Mouse (Mus musculus): ENCODE results near the gene Tmem97. TPM values are rescaled to one million over a fixed set of nuclear protein-coding genes. Genes with fewer than 3 reads are reported as not detected.
A peak's percentile ranks its signal among the peaks of the same experiment; 100 is the strongest.

Gene Tmem97
- polyA plus RNA-seq, 1 experiment from 2014 or later: 160 TPM

- ATAC-seq (replicated peaks; ENCODE audit: low FRiP score, low TSS enrichment, low read depth) (no peak), DNase-seq (ENCODE audit: low spot score) (no peak)
- H3K4me1 ChIP-seq (replicated peaks; ENCODE audit: control insufficient read depth, insufficient read depth, low read length): peaks cover 12% of the 10 kb centered on the region
- 77% methylated on average over 3 of the region's 3 CpGs for WGBS
- peak overlapping the region; percentile 89 for H3K4me2 ChIP-seq (ENCODE audit: low read length)
- no peak overlapping the region for H3K27ac ChIP-seq (ENCODE audit: low read depth)
- H3K4me3 ChIP-seq (ENCODE audit: low read depth, low read length): peak overlapping the region; percentile 91
- no peaks in the 10 kb centered on the region for H3K27me3 ChIP-seq (replicated peaks; ENCODE audit: control insufficient read depth, insufficient read depth, low read length)
- peaks cover 53% of the 10 kb centered on the region for H3K36me3 ChIP-seq (ENCODE audit: control insufficient read depth, insufficient read depth, low read length)
- H3K9ac ChIP-seq (ENCODE audit: low read length): peak overlapping the region; percentile 89
- no peaks in the 10 kb centered on the region for H3K9me3 ChIP-seq (ENCODE audit: control insufficient read depth, low read length)
Measured at GRCm38 (mm10) chr11:78513106-78513790, 37.3 kb downstream of the Tmem97 start.

- Histone ChIP-seq H3K36me3 (ENCODE audit: control insufficient read depth, insufficient read depth, low read length) (peaks cover 53% of the 10 kb centered on the region), H3K4me1 (replicated peaks; ENCODE audit: control insufficient read depth, insufficient read depth, low read length) (peaks cover 12% of the 10 kb centered on the region), H3K4me3 (ENCODE audit: low read depth, low read length) (peak within 1 kb of the TSS; percentile 91), H3K9ac (ENCODE audit: low read length) (peak within 1 kb of the TSS; percentile 89), H3K27me3 (replicated peaks; ENCODE audit: control insufficient read depth, insufficient read depth, low read length) (no peaks in the 10 kb centered on the region), H3K9me3 (ENCODE audit: control insufficient read depth, low read length) (no peaks in the 10 kb centered on the region), H3K4me2 (ENCODE audit: low read length) (peak within 1 kb of the TSS; percentile 89), H3K27ac (ENCODE audit: low read depth) (peak within 1 kb of the TSS; percentile 63)
- DNase-seq (ENCODE audit: low spot score) (peak; percentile 88), ATAC-seq (replicated peaks; ENCODE audit: low FRiP score, low TSS enrichment, low read depth) (peak; percentile 98)
- under 1% methylated on average over 61 of the region's 67 CpGs for WGBS
Measured at GRCm38 (mm10) chr11:78512025-78512957, 38.3 kb downstream of the Tmem97 start, which contains the start of the genes Tmem199 and Poldip2. Gene Tmem199 (minus strand): TSS chr11:78512172. Gene Poldip2 (plus strand): TSS chr11:78512193.

GRCm38 (mm10) chr11:78509148-78509547 lies 41.4 kb downstream of the Tmem97 start:
- ATAC-seq (replicated peaks; ENCODE audit: low FRiP score, low TSS enrichment, low read depth) (no peak), DNase-seq (ENCODE audit: low spot score) (no peak)
- H3K27me3 ChIP-seq (replicated peaks; ENCODE audit: control insufficient read depth, insufficient read depth, low read length): no peaks in the 10 kb centered on the region
- H3K36me3 ChIP-seq (ENCODE audit: control insufficient read depth, insufficient read depth, low read length): peaks cover 41% of the 10 kb centered on the region
- H3K4me1 ChIP-seq (replicated peaks; ENCODE audit: control insufficient read depth, insufficient read depth, low read length): peaks cover 12% of the 10 kb centered on the region
- H3K4me2 ChIP-seq (ENCODE audit: low read length): no peak overlapping the region
- H3K4me3 ChIP-seq (ENCODE audit: low read depth, low read length): no peak overlapping the region
- H3K9me3 ChIP-seq (ENCODE audit: control insufficient read depth, low read length): no peaks in the 10 kb centered on the region
- no peak overlapping the region for H3K9ac ChIP-seq (ENCODE audit: low read length)
- H3K27ac ChIP-seq (ENCODE audit: low read depth): no peak overlapping the region
- 86% methylated on average over 5 of the region's 5 CpGs for WGBS

- DNase-seq (ENCODE audit: low spot score) (no peak), ATAC-seq (replicated peaks; ENCODE audit: low FRiP score, low TSS enrichment, low read depth) (no peak)
- no peak overlapping the region for H3K4me3 ChIP-seq (ENCODE audit: low read depth, low read length)
- H3K27ac ChIP-seq (ENCODE audit: low read depth): no peak overlapping the region
- H3K36me3 ChIP-seq (ENCODE audit: control insufficient read depth, insufficient read depth, low read length): peaks cover 36% of the 10 kb centered on the region
- no peaks in the 10 kb centered on the region for H3K9me3 ChIP-seq (ENCODE audit: control insufficient read depth, low read length)
- 0 out of 2 replicates have a peak, but pooled peaks cover 3% of the 10 kb centered on the region for H3K27me3 ChIP-seq (replicated peaks; ENCODE audit: control insufficient read depth, insufficient read depth, low read length)
- H3K4me2 ChIP-seq (ENCODE audit: low read length): no peak overlapping the region
- 79% methylated on average over 3 of the region's 3 CpGs for WGBS
- H3K9ac ChIP-seq (ENCODE audit: low read length): no peak overlapping the region
- no peaks in the 10 kb centered on the region for H3K4me1 ChIP-seq (replicated peaks; ENCODE audit: control insufficient read depth, insufficient read depth, low read length)
Measured at GRCm38 (mm10) chr11:78505430-78505829, 45.1 kb downstream of the Tmem97 start.

- peaks cover 22% of the 10 kb centered on the region for H3K36me3 ChIP-seq (ENCODE audit: control insufficient read depth, insufficient read depth, low read length)
- DNase-seq (ENCODE audit: low spot score) (no peak), ATAC-seq (replicated peaks; ENCODE audit: low FRiP score, low TSS enrichment, low read depth) (no peak)
- H3K9ac ChIP-seq (ENCODE audit: low read length): no peak within 1 kb of the TSS
- 76% methylated on average over 7 of the region's 7 CpGs for WGBS
- H3K27ac ChIP-seq (ENCODE audit: low read depth): no peak within 1 kb of the TSS
- H3K4me3 ChIP-seq (ENCODE audit: low read depth, low read length): no peak within 1 kb of the TSS
- H3K4me1 ChIP-seq (replicated peaks; ENCODE audit: control insufficient read depth, insufficient read depth, low read length): no peaks in the 10 kb centered on the region
- H3K9me3 ChIP-seq (ENCODE audit: control insufficient read depth, low read length): no peaks in the 10 kb centered on the region
- H3K27me3 ChIP-seq (replicated peaks; ENCODE audit: control insufficient read depth, insufficient read depth, low read length): peaks cover 11% of the 10 kb centered on the region; the same call in 1 of the 2 replicates
- H3K4me2 ChIP-seq (ENCODE audit: low read length): no peak within 1 kb of the TSS
Measured at GRCm38 (mm10) chr11:78502909-78503650, 47.5 kb downstream of the Tmem97 start, which contains the start of gene Sebox. Gene Sebox (plus strand): TSS chr11:78503447.

- no peak overlapping the region for H3K4me3 ChIP-seq (ENCODE audit: low read depth, low read length)
- peaks cover 6% of the 10 kb centered on the region; the same call in 1 of the 2 replicates for H3K4me1 ChIP-seq (replicated peaks; ENCODE audit: control insufficient read depth, insufficient read depth, low read length)
- H3K4me2 ChIP-seq (ENCODE audit: low read length): no peak overlapping the region
- no peaks in the 10 kb centered on the region for H3K9me3 ChIP-seq (ENCODE audit: control insufficient read depth, low read length)
- no peak overlapping the region for H3K27ac ChIP-seq (ENCODE audit: low read depth)
- H3K36me3 ChIP-seq (ENCODE audit: control insufficient read depth, insufficient read depth, low read length): peaks cover 6% of the 10 kb centered on the region; the same call in 1 of the 2 replicates
- 75% methylated on average over 20 of the region's 20 CpGs for WGBS
- no peak for ATAC-seq (replicated peaks; ENCODE audit: low FRiP score, low TSS enrichment, low read depth)
- no peak overlapping the region for H3K9ac ChIP-seq (ENCODE audit: low read length)
- DNase-seq (ENCODE audit: low spot score): no peak
- H3K27me3 ChIP-seq (replicated peaks; ENCODE audit: control insufficient read depth, insufficient read depth, low read length): peaks cover 15% of the 10 kb centered on the region
Measured at GRCm38 (mm10) chr11:78501529-78501928, 49.0 kb downstream of the Tmem97 start.

- Histone ChIP-seq H3K9me3 (ENCODE audit: control insufficient read depth, low read length) (no peaks in the 10 kb centered on the region), H3K4me1 (replicated peaks; ENCODE audit: control insufficient read depth, insufficient read depth, low read length) (peaks cover 6% of the 10 kb centered on the region; the same call in 1 of the 2 replicates), H3K4me3 (ENCODE audit: low read depth, low read length) (no peak overlapping the region), H3K4me2 (ENCODE audit: low read length) (no peak overlapping the region), H3K9ac (ENCODE audit: low read length) (no peak overlapping the region), H3K27me3 (replicated peaks; ENCODE audit: control insufficient read depth, insufficient read depth, low read length) (peaks cover 23% of the 10 kb centered on the region), H3K36me3 (ENCODE audit: control insufficient read depth, insufficient read depth, low read length) (0 out of 2 replicates have a peak, but pooled peaks cover 1% of the 10 kb centered on the region), H3K27ac (ENCODE audit: low read depth) (no peak overlapping the region)
- 67% methylated on average over 9 of the region's 9 CpGs for WGBS
- DNase-seq (ENCODE audit: low spot score): no peak
- no peak for ATAC-seq (replicated peaks; ENCODE audit: low FRiP score, low TSS enrichment, low read depth)
Measured at GRCm38 (mm10) chr11:78500623-78501202, 49.9 kb downstream of the Tmem97 start.

GRCm38 (mm10) chr11:78499543-78499942 lies 51.0 kb downstream of the Tmem97 start:
- H3K4me2 ChIP-seq (ENCODE audit: low read length): no peak overlapping the region
- 50% methylated on average over 16 of the region's 16 CpGs for WGBS
- no peak overlapping the region for H3K27ac ChIP-seq (ENCODE audit: low read depth)
- no peak overlapping the region for H3K4me3 ChIP-seq (ENCODE audit: low read depth, low read length)
- DNase-seq (ENCODE audit: low spot score) (no peak), ATAC-seq (replicated peaks; ENCODE audit: low FRiP score, low TSS enrichment, low read depth) (no peak)
- H3K9ac ChIP-seq (ENCODE audit: low read length): no peak overlapping the region
- H3K36me3 ChIP-seq (ENCODE audit: control insufficient read depth, insufficient read depth, low read length): no peaks in the 10 kb centered on the region
- peaks cover 6% of the 10 kb centered on the region; the same call in 1 of the 2 replicates for H3K4me1 ChIP-seq (replicated peaks; ENCODE audit: control insufficient read depth, insufficient read depth, low read length)
- H3K27me3 ChIP-seq (replicated peaks; ENCODE audit: control insufficient read depth, insufficient read depth, low read length): peaks cover 26% of the 10 kb centered on the region
- no peaks in the 10 kb centered on the region for H3K9me3 ChIP-seq (ENCODE audit: control insufficient read depth, low read length)

All from intestine, embryonic 14.5 days (tissue).